Comparison of ENCODE assay signal across 7 mouse cellular contexts in the genomic region with DNA sequence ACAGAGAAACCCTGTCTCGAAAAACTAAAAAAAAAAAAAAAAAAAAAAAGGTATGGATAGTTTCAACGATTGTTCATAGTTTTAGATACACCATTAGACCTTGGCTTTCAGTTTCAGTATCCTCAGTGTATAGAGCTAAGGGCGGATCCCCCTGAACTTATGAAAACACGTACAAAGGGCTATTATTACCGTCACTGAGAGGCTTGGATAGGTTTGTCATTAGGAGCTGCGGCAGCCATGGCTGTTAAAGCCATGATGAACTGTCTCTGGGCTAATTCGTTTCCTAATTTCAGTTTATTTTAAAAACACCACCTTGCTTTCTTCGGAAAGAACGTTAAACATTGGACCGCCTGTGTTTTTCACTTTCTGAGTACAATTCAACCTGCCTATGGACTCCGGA. TPM values are rescaled to one million over a fixed set of nuclear protein-coding genes. Genes with fewer than 3 reads are reported as not detected.
DNase-seq lines count a peak whose midpoint lies in the region; ATAC-seq and TF ChIP-seq lines count a peak whose summit lies in the region.

No protein-coding gene starts in this region.

- H3K4me1 ChIP-seq in thymus, adult 2 months (replicated peaks; ENCODE audit: control insufficient read depth, insufficient read depth, low read length), result peaks cover 3% of the 10 kb centered on the region
- no peaks in the 10 kb centered on the region for H3K4me1 ChIP-seq in midbrain, postnatal 0 days (ENCODE audit: insufficient read depth, low read length)

- H3K27ac ChIP-seq in thymus, adult 2 months (ENCODE audit: control insufficient read depth, insufficient read depth, low read length), result no peak overlapping the region
- H3K27ac ChIP-seq in midbrain, postnatal 0 days (ENCODE audit: low read depth, low read length), result peak overlapping the region; percentile 89

- peak overlapping the region; percentile 48 for H3K4me2 ChIP-seq in midbrain, postnatal 0 days (ENCODE audit: low read depth, low read length, poor library complexity, severe bottlenecking)

- 6% methylated on average over 11 of the region's 11 CpGs for WGBS in thymus, adult 2 months
- WGBS in large intestine, adult 2 months, result 8% methylated on average over 11 of the region's 11 CpGs
- WGBS in midbrain, postnatal 0 days, result 27% methylated on average over 11 of the region's 11 CpGs

- no peak for TF ChIP-seq CTCF in thymus, adult 2 months (IDR thresholded peaks at IDR 0.05; ENCODE audit: borderline replicate concordance, control insufficient read depth, extremely low read depth, insufficient read depth, low read length, poor library complexity)
- no peak for TF ChIP-seq CTCF in midbrain, postnatal 0 days (IDR thresholded peaks at IDR 0.05)

- peak overlapping the region; percentile 94 for H3K4me3 ChIP-seq in thymus, adult 2 months (ENCODE audit: control insufficient read depth, insufficient read depth, low read length)
- H3K4me3 ChIP-seq in midbrain, postnatal 0 days (ENCODE audit: low read depth, low read length), result peak overlapping the region; percentile 82

- H3K9ac ChIP-seq in midbrain, postnatal 0 days (replicated peaks; ENCODE audit: low read length, poor library complexity, severe bottlenecking), result peak overlapping the region; percentile 85

- TF ChIP-seq POLR2A in thymus, adult 2 months (IDR thresholded peaks at IDR 0.05; ENCODE audit: control insufficient read depth, extremely low read depth, insufficient read depth, low read length, poor library complexity), result no peak

- H3K9me3 ChIP-seq in midbrain, postnatal 0 days (ENCODE audit: low read length), result no peaks in the 10 kb centered on the region

- peak; percentile 22 for ATAC-seq in erythroblast, adult 5-6 weeks (replicated peaks; ENCODE audit: low FRiP score, poor library complexity, severe bottlenecking)
- ATAC-seq in midbrain, postnatal 0 days (ENCODE audit: low FRiP score), result no peak

- peaks cover 11% of the 10 kb centered on the region; the same call in 1 of the 2 replicates for H3K36me3 ChIP-seq in thymus, adult 2 months (ENCODE audit: control insufficient read depth, insufficient read depth, low read length)
- peaks cover 16% of the 10 kb centered on the region for H3K36me3 ChIP-seq in midbrain, postnatal 0 days (ENCODE audit: insufficient read depth, low read length)

- DNase-seq in thymus, adult 2 months, result no peak
- DNase-seq in thymus, postnatal 0 days (ENCODE audit: low spot score), result no peak
- DNase-seq in large intestine, adult 2 months (ENCODE audit: low read depth, low spot score), result peak; percentile 16
- peak; percentile 41 for DNase-seq in midbrain, postnatal 0 days (ENCODE audit: low spot score)
- DNase-seq in yolk sac, embryonic 10.5 days (ENCODE audit: low spot score), result no peak
- no peak for DNase-seq in frontal cortex, postnatal 36 days (ENCODE audit: low spot score in 2 of 2)

- no peaks in the 10 kb centered on the region for H3K27me3 ChIP-seq in thymus, adult 2 months (ENCODE audit: control insufficient read depth, insufficient read depth, low read length)
- no peaks in the 10 kb centered on the region for H3K27me3 ChIP-seq in midbrain, postnatal 0 days (ENCODE audit: insufficient read depth, low read length)

RNA-seq across cellular contexts. Expression of gene Glrx2, which starts 22.7 kb away (rescaled TPM):
- polyA plus RNA-seq in thymus, adult 2 months (2012; rRNA removed), result 20.9 and 28.3 TPM in 2 replicates
- 114 and 125 TPM in 2 replicates for polyA plus RNA-seq in thymus, postnatal 0 days (2015; fragmentation: Nextera tagmentation; extraction: Ambion mirVana)
- total RNA-seq in erythroblast, adult 5-6 weeks (2015; ENCODE audit: low replicate concordance), result 30.9 and 35.5 TPM in 2 replicates
- total RNA-seq in erythroblast, adult 5-6 weeks (2017; ENCODE audit: low replicate concordance), result 4.3 and 9.2 TPM in 2 replicates
- polyA plus RNA-seq in large intestine, adult 2 months (2012; rRNA removed), result 9.5 and 14.6 TPM in 2 replicates
- total RNA-seq in midbrain, postnatal 0 days (2014; rRNA removed), result 31.4 and 40.8 TPM in 2 replicates
- 98.0 and 113 TPM in 2 replicates for polyA plus RNA-seq in midbrain, postnatal 0 days (2015; fragmentation: Nextera tagmentation; extraction: Ambion mirVana)

RNA-seq across cellular contexts. Expression of gene Cdc73, which starts 36.1 kb away (rescaled TPM):
- polyA plus RNA-seq in thymus, adult 2 months (2012; rRNA removed), result 2.7 and 3.6 TPM in 2 replicates
- polyA plus RNA-seq in thymus, postnatal 0 days (2015; fragmentation: Nextera tagmentation; extraction: Ambion mirVana), result 23.3 and 26.6 TPM in 2 replicates
- total RNA-seq in erythroblast, adult 5-6 weeks (2015; ENCODE audit: low replicate concordance), result 16.3 and 26.1 TPM in 2 replicates
- 13.4 and 18.9 TPM in 2 replicates for total RNA-seq in erythroblast, adult 5-6 weeks (2017; ENCODE audit: low replicate concordance)
- polyA plus RNA-seq in large intestine, adult 2 months (2012; rRNA removed), result 2.9 and 3.8 TPM in 2 replicates
- 7.8 and 11.6 TPM in 2 replicates for total RNA-seq in midbrain, postnatal 0 days (2014; rRNA removed)
- polyA plus RNA-seq in midbrain, postnatal 0 days (2015; fragmentation: Nextera tagmentation; extraction: Ambion mirVana), result 8.3 and 11.5 TPM in 2 replicates

RNA-seq across cellular contexts. Expression of gene Trove2, which starts 38.1 kb away (rescaled TPM):
- 0.75 and 0.97 TPM in 2 replicates for polyA plus RNA-seq in thymus, adult 2 months (2012; rRNA removed)
- polyA plus RNA-seq in thymus, postnatal 0 days (2015; fragmentation: Nextera tagmentation; extraction: Ambion mirVana), result 4.1 TPM in 2 replicates
- total RNA-seq in erythroblast, adult 5-6 weeks (2015; ENCODE audit: low replicate concordance), result 0.42 and 0.96 TPM in 2 replicates
- 1.2 and 1.5 TPM in 2 replicates for total RNA-seq in erythroblast, adult 5-6 weeks (2017; ENCODE audit: low replicate concordance)
- polyA plus RNA-seq in large intestine, adult 2 months (2012; rRNA removed), result 0.58 and 0.67 TPM in 2 replicates
- 31.5 and 41.5 TPM in 2 replicates for total RNA-seq in midbrain, postnatal 0 days (2014; rRNA removed)
- polyA plus RNA-seq in midbrain, postnatal 0 days (2015; fragmentation: Nextera tagmentation; extraction: Ambion mirVana), result 22.1 and 24.9 TPM in 2 replicates

RNA-seq across cellular contexts. Expression of gene Uchl5, which starts 38.3 kb away (rescaled TPM):
- polyA plus RNA-seq in thymus, adult 2 months (2012; rRNA removed), result 5.0 and 10.8 TPM in 2 replicates
- polyA plus RNA-seq in thymus, postnatal 0 days (2015; fragmentation: Nextera tagmentation; extraction: Ambion mirVana), result 157 and 159 TPM in 2 replicates
- 26.7 and 35.5 TPM in 2 replicates for total RNA-seq in erythroblast, adult 5-6 weeks (2015; ENCODE audit: low replicate concordance)
- total RNA-seq in erythroblast, adult 5-6 weeks (2017; ENCODE audit: low replicate concordance), result 33.1 and 46.7 TPM in 2 replicates
- polyA plus RNA-seq in large intestine, adult 2 months (2012; rRNA removed), result 2.8 and 3.9 TPM in 2 replicates
- total RNA-seq in midbrain, postnatal 0 days (2014; rRNA removed), result 9.2 and 24.9 TPM in 2 replicates
- 57.6 and 63.0 TPM in 2 replicates for polyA plus RNA-seq in midbrain, postnatal 0 days (2015; fragmentation: Nextera tagmentation; extraction: Ambion mirVana)

Comparison
In these comparisons a context has a peak if more than half of its experiments do, and no peak if none do; other contexts are left out.
1. DNase-seq: peak in large intestine, adult 2 months (single experiment) and midbrain, postnatal 0 days (single experiment); none in thymus, adult 2 months (single experiment), thymus, postnatal 0 days (single experiment), yolk sac, embryonic 10.5 days (single experiment) and frontal cortex, postnatal 36 days (0 of 2).